Mouse (Mus musculus): Measurements from ENCODE around the gene Ulk4. TPM values are rescaled to one million over a fixed set of nuclear protein-coding genes. Genes with fewer than 3 reads are reported as not detected.

The Ulk4 gene
- total RNA-seq, 1 experiment from 2014 or later, result 2.7 TPM

- no peak for ATAC-seq (replicated peaks in 1 of 2; ENCODE audit: insufficient read depth in 1 of 2, low FRiP score in 2 of 2, low TSS enrichment in 1 of 2, low read depth in 1 of 2, poor library complexity in 2 of 2, severe bottlenecking in 2 of 2)
Measured at GRCm38 (mm10) chr9:120993004-120993403, 284.0 kb downstream of the Ulk4 start.

- ATAC-seq (replicated peaks in 1 of 2; ENCODE audit: insufficient read depth in 1 of 2, low FRiP score in 2 of 2, low TSS enrichment in 1 of 2, low read depth in 1 of 2, poor library complexity in 2 of 2, severe bottlenecking in 2 of 2), result no peak
Measured at GRCm38 (mm10) chr9:120991801-120992200, 285.2 kb downstream of the Ulk4 start.

GRCm38 (mm10) chr9:120989806-120990700 is 286.9 kb downstream of the Ulk4 start:
- no peak for ATAC-seq (replicated peaks in 1 of 2; ENCODE audit: insufficient read depth in 1 of 2, low FRiP score in 2 of 2, low TSS enrichment in 1 of 2, low read depth in 1 of 2, poor library complexity in 2 of 2, severe bottlenecking in 2 of 2)

GRCm38 (mm10) chr9:120988088-120988487 is 288.9 kb downstream of the Ulk4 start:
- no peak for ATAC-seq (replicated peaks in 1 of 2; ENCODE audit: insufficient read depth in 1 of 2, low FRiP score in 2 of 2, low TSS enrichment in 1 of 2, low read depth in 1 of 2, poor library complexity in 2 of 2, severe bottlenecking in 2 of 2)

GRCm38 (mm10) chr9:120986994-120987393 is 290.0 kb downstream of the Ulk4 start:
- ATAC-seq (replicated peaks in 1 of 2; ENCODE audit: insufficient read depth in 1 of 2, low FRiP score in 2 of 2, low TSS enrichment in 1 of 2, low read depth in 1 of 2, poor library complexity in 2 of 2, severe bottlenecking in 2 of 2), result no peak

GRCm38 (mm10) chr9:120986255-120986654 is 290.7 kb downstream of the Ulk4 start:
- ATAC-seq (replicated peaks in 1 of 2; ENCODE audit: insufficient read depth in 1 of 2, low FRiP score in 2 of 2, low TSS enrichment in 1 of 2, low read depth in 1 of 2, poor library complexity in 2 of 2, severe bottlenecking in 2 of 2), result no peak

- no peak for ATAC-seq (replicated peaks in 1 of 2; ENCODE audit: insufficient read depth in 1 of 2, low FRiP score in 2 of 2, low TSS enrichment in 1 of 2, low read depth in 1 of 2, poor library complexity in 2 of 2, severe bottlenecking in 2 of 2)
Measured at GRCm38 (mm10) chr9:120985524-120985923, 291.5 kb downstream of the Ulk4 start.

GRCm38 (mm10) chr9:120985009-120985408 is 292.0 kb downstream of the Ulk4 start:
- no peak for ATAC-seq (replicated peaks in 1 of 2; ENCODE audit: insufficient read depth in 1 of 2, low FRiP score in 2 of 2, low TSS enrichment in 1 of 2, low read depth in 1 of 2, poor library complexity in 2 of 2, severe bottlenecking in 2 of 2)

- no peak for ATAC-seq (replicated peaks in 1 of 2; ENCODE audit: insufficient read depth in 1 of 2, low FRiP score in 2 of 2, low TSS enrichment in 1 of 2, low read depth in 1 of 2, poor library complexity in 2 of 2, severe bottlenecking in 2 of 2)
Measured at GRCm38 (mm10) chr9:120984509-120984908, 292.5 kb downstream of the Ulk4 start.

GRCm38 (mm10) chr9:120983849-120984248 is 293.1 kb downstream of the Ulk4 start:
- no peak for ATAC-seq (replicated peaks in 1 of 2; ENCODE audit: insufficient read depth in 1 of 2, low FRiP score in 2 of 2, low TSS enrichment in 1 of 2, low read depth in 1 of 2, poor library complexity in 2 of 2, severe bottlenecking in 2 of 2)

GRCm38 (mm10) chr9:120981777-120982176 is 295.2 kb downstream of the Ulk4 start:
- ATAC-seq (replicated peaks in 1 of 2; ENCODE audit: insufficient read depth in 1 of 2, low FRiP score in 2 of 2, low TSS enrichment in 1 of 2, low read depth in 1 of 2, poor library complexity in 2 of 2, severe bottlenecking in 2 of 2), result no peak

- ATAC-seq (replicated peaks in 1 of 2; ENCODE audit: insufficient read depth in 1 of 2, low FRiP score in 2 of 2, low TSS enrichment in 1 of 2, low read depth in 1 of 2, poor library complexity in 2 of 2, severe bottlenecking in 2 of 2), result no peak
Measured at GRCm38 (mm10) chr9:120976856-120977255, 300.1 kb downstream of the Ulk4 start.

- ATAC-seq (replicated peaks in 1 of 2; ENCODE audit: insufficient read depth in 1 of 2, low FRiP score in 2 of 2, low TSS enrichment in 1 of 2, low read depth in 1 of 2, poor library complexity in 2 of 2, severe bottlenecking in 2 of 2), result no peak
Measured at GRCm38 (mm10) chr9:120976158-120976557, 300.8 kb downstream of the Ulk4 start.

- ATAC-seq (replicated peaks in 1 of 2; ENCODE audit: insufficient read depth in 1 of 2, low FRiP score in 2 of 2, low TSS enrichment in 1 of 2, low read depth in 1 of 2, poor library complexity in 2 of 2, severe bottlenecking in 2 of 2), result no peak
Measured at GRCm38 (mm10) chr9:120974209-120974608, 302.8 kb downstream of the Ulk4 start.

- no peak for ATAC-seq (replicated peaks in 1 of 2; ENCODE audit: insufficient read depth in 1 of 2, low FRiP score in 2 of 2, low TSS enrichment in 1 of 2, low read depth in 1 of 2, poor library complexity in 2 of 2, severe bottlenecking in 2 of 2)
Measured at GRCm38 (mm10) chr9:120973026-120973515, 303.9 kb downstream of the Ulk4 start.

- no peak for ATAC-seq (replicated peaks in 1 of 2; ENCODE audit: insufficient read depth in 1 of 2, low FRiP score in 2 of 2, low TSS enrichment in 1 of 2, low read depth in 1 of 2, poor library complexity in 2 of 2, severe bottlenecking in 2 of 2)
Measured at GRCm38 (mm10) chr9:120965007-120965406, 312.0 kb downstream of the Ulk4 start.

GRCm38 (mm10) chr9:120964224-120964623 is 312.8 kb downstream of the Ulk4 start:
- ATAC-seq (replicated peaks in 1 of 2; ENCODE audit: insufficient read depth in 1 of 2, low FRiP score in 2 of 2, low TSS enrichment in 1 of 2, low read depth in 1 of 2, poor library complexity in 2 of 2, severe bottlenecking in 2 of 2), result no peak

GRCm38 (mm10) chr9:120963720-120964119 is 313.3 kb downstream of the Ulk4 start:
- ATAC-seq (replicated peaks in 1 of 2; ENCODE audit: insufficient read depth in 1 of 2, low FRiP score in 2 of 2, low TSS enrichment in 1 of 2, low read depth in 1 of 2, poor library complexity in 2 of 2, severe bottlenecking in 2 of 2), result no peak

GRCm38 (mm10) chr9:120963104-120963503 is 313.9 kb downstream of the Ulk4 start:
- ATAC-seq (replicated peaks in 1 of 2; ENCODE audit: insufficient read depth in 1 of 2, low FRiP score in 2 of 2, low TSS enrichment in 1 of 2, low read depth in 1 of 2, poor library complexity in 2 of 2, severe bottlenecking in 2 of 2), result no peak
